Mouse (Mus musculus) megakaryocyte-erythroid progenitor cell, adult 5-6 weeks (primary cell): ENCODE data around the gene Prss45. TPM values are rescaled to one million over a fixed set of nuclear protein-coding genes. Genes with fewer than 3 reads are reported as not detected.

ENCODE experiments used
- ATAC-seq: replicated peaks from 2 replicates; pipeline ENCODE4 v1.8.0; 2016; ENCODE audit warnings: mild to moderate bottlenecking, inconsistent platforms; ENCODE audit not compliant: severe bottlenecking, poor library complexity, low FRiP score, low TSS enrichment
- total RNA-seq, 2 experiments: library from RNA; stranded (forward) in 1 of 2; stranded (reverse) in 1 of 2; fragments of 200-1000, 215-1000 nt in 1 of 2; fragments of >200 nt in 1 of 2; fragmentation: Nextera tagmentation in 1 of 2; gene quantifications; 2 replicates each; pipeline ENCODE4 v1.2.3; 2014 to 2017

Gene Prss45
- total RNA-seq, 2 experiments from 2014 or later = not detected

- ATAC-seq = no peak
Observed at GRCm38 (mm10) chr9:110890026-110890783, 55.8 kb downstream of the Prss45 start.

Other genes with a start within 250 kb of the Prss45 start
- gene Nradd, start 210.1 kb upstream of the Prss45 start, total RNA-seq (2014; fragmentation: Nextera tagmentation) = 2.1 TPM in 1 of 2 replicates, not detected in the other
- gene Nradd, start 210.1 kb upstream of the Prss45 start, total RNA-seq (2017) = 0.14 and 2.8 TPM in 2 replicates
- gene Nbeal2, start 180.4 kb upstream of the Prss45 start, total RNA-seq (2014; fragmentation: Nextera tagmentation) = 9.1 and 11.9 TPM in 2 replicates
- 3.7 and 6.8 TPM in 2 replicates for gene Nbeal2, start 180.4 kb upstream of the Prss45 start, total RNA-seq (2017)
- 92.6 and 110 TPM in 2 replicates for gene Ccdc12, start 178.1 kb upstream of the Prss45 start, total RNA-seq (2014; fragmentation: Nextera tagmentation)
- 70.8 and 132 TPM in 2 replicates for gene Ccdc12, start 178.1 kb upstream of the Prss45 start, total RNA-seq (2017)
- not detected in 2 replicates for gene Myl3, start 92.7 kb upstream of the Prss45 start, total RNA-seq (2014; fragmentation: Nextera tagmentation)
- gene Myl3, start 92.7 kb upstream of the Prss45 start, total RNA-seq (2017) = not detected in 2 replicates
- gene Pth1r, start 87.4 kb upstream of the Prss45 start, total RNA-seq (2014; fragmentation: Nextera tagmentation) = not detected in 2 replicates
- gene Pth1r, start 87.4 kb upstream of the Prss45 start, total RNA-seq (2017) = not detected in 2 replicates
- gene Prss42, start 36.4 kb upstream of the Prss45 start, total RNA-seq (2014; fragmentation: Nextera tagmentation) = not detected in 2 replicates
- not detected in 2 replicates for gene Prss42, start 36.4 kb upstream of the Prss45 start, total RNA-seq (2017)
- not detected in 2 replicates for gene Prss44, start 20.6 kb upstream of the Prss45 start, total RNA-seq (2014; fragmentation: Nextera tagmentation)
- gene Prss44, start 20.6 kb upstream of the Prss45 start, total RNA-seq (2017) = not detected in 2 replicates
- not detected in 2 replicates for gene Prss43, start 7.9 kb upstream of the Prss45 start, total RNA-seq (2014; fragmentation: Nextera tagmentation)
- gene Prss43, start 7.9 kb upstream of the Prss45 start, total RNA-seq (2017) = not detected in 2 replicates
- gene Prss46, start 9.9 kb downstream of the Prss45 start, total RNA-seq (2014; fragmentation: Nextera tagmentation) = not detected in 2 replicates
- not detected in 2 replicates for gene Prss46, start 9.9 kb downstream of the Prss45 start, total RNA-seq (2017)
- 37.4 and 42.3 TPM in 2 replicates for gene Prss50, start 23.4 kb downstream of the Prss45 start, total RNA-seq (2014; fragmentation: Nextera tagmentation)
- 16.5 and 28.2 TPM in 2 replicates for gene Prss50, start 23.4 kb downstream of the Prss45 start, total RNA-seq (2017)
- gene Als2cl, start 45.3 kb downstream of the Prss45 start, total RNA-seq (2014; fragmentation: Nextera tagmentation) = 3.7 TPM in 1 of 2 replicates, not detected in the other
- 0.66 and 1.0 TPM in 2 replicates for gene Als2cl, start 45.3 kb downstream of the Prss45 start, total RNA-seq (2017)
- gene Tmie, start 45.5 kb downstream of the Prss45 start, total RNA-seq (2014; fragmentation: Nextera tagmentation) = 0.94 TPM in 1 of 2 replicates, not detected in the other
- gene Tmie, start 45.5 kb downstream of the Prss45 start, total RNA-seq (2017) = 0.88 TPM in 1 of 2 replicates, not detected in the other
- gene Fam240a, start 82.3 kb downstream of the Prss45 start, total RNA-seq (2014; fragmentation: Nextera tagmentation) = not detected in 2 replicates
- not detected in 2 replicates for gene Fam240a, start 82.3 kb downstream of the Prss45 start, total RNA-seq (2017)
- not detected in 2 replicates for gene Tdgf1, start 111.6 kb downstream of the Prss45 start, total RNA-seq (2014; fragmentation: Nextera tagmentation)
- not detected in 2 replicates for gene Tdgf1, start 111.6 kb downstream of the Prss45 start, total RNA-seq (2017)
- gene Lrrc2, start 117.0 kb downstream of the Prss45 start, total RNA-seq (2014; fragmentation: Nextera tagmentation) = 1.2 TPM in 1 of 2 replicates, not detected in the other
- 0.72 TPM in 1 of 2 replicates, not detected in the other for gene Lrrc2, start 117.0 kb downstream of the Prss45 start, total RNA-seq (2017)
- not detected in 2 replicates for gene Rtp3, start 156.0 kb downstream of the Prss45 start, total RNA-seq (2014; fragmentation: Nextera tagmentation)
- gene Rtp3, start 156.0 kb downstream of the Prss45 start, total RNA-seq (2017) = not detected in 2 replicates
- 126 TPM in 1 of 2 replicates, not detected in the other for gene Ltf, start 184.7 kb downstream of the Prss45 start, total RNA-seq (2014; fragmentation: Nextera tagmentation)
- 5.8 and 33.5 TPM in 2 replicates for gene Ltf, start 184.7 kb downstream of the Prss45 start, total RNA-seq (2017)
- 0.82 and 1.8 TPM in 2 replicates for gene Ccrl2, start 222.9 kb downstream of the Prss45 start, total RNA-seq (2014; fragmentation: Nextera tagmentation)
- gene Ccrl2, start 222.9 kb downstream of the Prss45 start, total RNA-seq (2017) = 1.8 and 3.1 TPM in 2 replicates